Comparison of ENCODE assay signal across 8 mouse cellular contexts in the genomic region with DNA sequence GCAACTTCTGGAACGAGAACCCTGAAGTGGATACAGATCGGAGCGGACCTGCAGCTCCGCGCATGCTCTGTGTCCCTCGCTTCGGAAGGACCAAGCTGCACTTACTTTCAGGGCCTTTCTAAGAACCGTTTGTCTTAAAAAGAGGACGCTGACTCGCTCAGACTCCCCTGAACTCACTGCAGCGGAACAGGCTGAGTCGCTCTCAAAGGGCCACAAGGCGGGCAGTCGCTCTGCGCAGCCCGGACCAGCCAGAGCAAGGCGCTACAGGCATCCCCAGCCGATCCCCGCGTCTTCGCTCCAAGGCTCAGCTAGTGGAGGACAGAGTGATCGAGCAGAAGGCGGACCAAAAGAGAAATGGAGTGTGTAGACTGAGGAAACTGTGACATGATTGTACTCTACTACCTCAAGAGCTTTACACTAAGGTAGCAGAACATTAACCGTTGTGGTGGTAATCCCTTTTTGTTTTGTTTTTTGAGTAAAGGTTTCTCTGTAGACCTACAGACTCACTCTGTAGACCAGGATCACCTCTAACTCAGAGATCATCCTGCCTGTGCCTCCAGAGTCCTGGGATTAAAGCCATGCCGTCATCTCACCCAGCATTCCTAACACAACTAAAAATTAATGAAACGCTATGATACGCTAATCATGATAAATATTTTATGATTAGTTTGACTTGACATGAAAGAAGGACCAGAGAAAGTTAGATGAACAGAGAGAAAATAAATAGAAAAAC. TPM values are rescaled to one million over a fixed set of nuclear protein-coding genes. Genes with fewer than 3 reads are reported as not detected.
A peak's percentile ranks its signal among the peaks of the same experiment; 100 is the strongest.
DNase-seq lines count a peak whose midpoint lies in the region.

A gene (minus strand): TSS at position 266 of the 733 bp plus-strand sequence.

- no peaks in the 10 kb centered on the region for H3K27me3 ChIP-seq in megakaryocyte, embryonic 14.5 days (replicated peaks)

- H3K36me3 ChIP-seq in megakaryocyte, embryonic 14.5 days (replicated peaks; ENCODE audit: low read length): peaks cover 71% of the 10 kb centered on the region

- DNase-seq in adrenal gland, adult (ENCODE audit: inconsistent age in 2 of 2, low spot score in 1 of 2): peak; percentile 90 to 97
- peak; percentile 93 for DNase-seq in embryo, embryonic 10 days (ENCODE audit: low spot score)
- DNase-seq in gastrocnemius, postnatal 10 days: peak; percentile 79
- peak; percentile 91 for DNase-seq in induced T-regulatory cell, adult 2 months (ENCODE audit: low read depth)
- DNase-seq in left cerebral cortex, adult 9 months (ENCODE audit: low spot score in 2 of 2): peak; percentile 66 to 90
- DNase-seq in right cerebral cortex, adult 2 months (ENCODE audit: low spot score in 2 of 2): peak; percentile 90 to 91
- peak; percentile 35 for DNase-seq in urinary bladder, postnatal 10 days (ENCODE audit: low spot score)

- no peaks in the 10 kb centered on the region for H3K9me3 ChIP-seq in megakaryocyte, embryonic 14.5 days

- H3K4me3 ChIP-seq in megakaryocyte, embryonic 14.5 days (replicated peaks): peak within 1 kb of the TSS; percentile 92

- H3K4me1 ChIP-seq in megakaryocyte, embryonic 14.5 days: peaks cover 18% of the 10 kb centered on the region

RNA-seq across cellular contexts. Expression of the gene that starts here (rescaled TPM):
- 1 to 10 TPM; 7.1 to 7.5 TPM for total RNA-seq in gastrocnemius, postnatal 10 days (2021)
- polyA plus RNA-seq in megakaryocyte, embryonic 14.5 days (2012; ENCODE audit: insufficient read depth, low replicate concordance): 0.40 and 0.48 TPM in 2 replicates

Comparison
In these comparisons a context has a peak if more than half of its experiments do, and no peak if none do; other contexts are left out.
1. Peak in every context shown above with its lines: DNase-seq and H3K4me3 ChIP-seq.
2. DNase-seq: peak in every context shown above with its lines; median percentile 94 in adrenal gland, adult; 93 in embryo, embryonic 10 days; 91 in induced T-regulatory cell, adult 2 months; 90 in right cerebral cortex, adult 2 months; 79 in gastrocnemius, postnatal 10 days; 78 in left cerebral cortex, adult 9 months; 35 in urinary bladder, postnatal 10 days.